Mouse (Mus musculus) urinary bladder, postnatal 25 days (tissue): ENCODE measurements around the gene Nudcd3.
"Not testable (repeated sequence)": the region's sequence is repeated elsewhere in the genome, so short reads cannot be mapped to it uniquely, and the experiment has no call there.

Source experiments
- DNase-seq: peaks from one replicate; pipeline ENCODE4 v3.0.0; 2022; ENCODE audit warnings: low spot score

The Nudcd3 gene

DNA sequence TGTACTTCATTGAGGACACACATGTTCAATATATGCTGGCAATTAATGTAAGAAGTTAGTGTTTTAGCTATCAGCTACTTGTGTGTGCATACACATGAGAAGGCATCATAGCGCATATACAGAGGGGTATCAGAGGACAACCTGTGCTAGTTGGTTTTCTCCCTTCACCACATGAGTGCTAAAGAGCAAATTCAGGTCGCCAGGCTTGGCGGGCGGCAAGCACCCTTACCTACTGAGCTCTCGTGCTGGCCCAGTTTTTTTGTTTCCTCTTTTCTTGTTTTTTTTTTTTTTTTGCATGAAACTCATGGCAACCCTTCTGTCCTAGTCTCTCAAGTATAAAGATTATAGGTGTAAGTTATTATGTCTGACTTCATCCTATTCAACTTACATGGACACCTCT is 77.6 kb downstream of the Nudcd3 start:
- DNase-seq = no peak

DNA sequence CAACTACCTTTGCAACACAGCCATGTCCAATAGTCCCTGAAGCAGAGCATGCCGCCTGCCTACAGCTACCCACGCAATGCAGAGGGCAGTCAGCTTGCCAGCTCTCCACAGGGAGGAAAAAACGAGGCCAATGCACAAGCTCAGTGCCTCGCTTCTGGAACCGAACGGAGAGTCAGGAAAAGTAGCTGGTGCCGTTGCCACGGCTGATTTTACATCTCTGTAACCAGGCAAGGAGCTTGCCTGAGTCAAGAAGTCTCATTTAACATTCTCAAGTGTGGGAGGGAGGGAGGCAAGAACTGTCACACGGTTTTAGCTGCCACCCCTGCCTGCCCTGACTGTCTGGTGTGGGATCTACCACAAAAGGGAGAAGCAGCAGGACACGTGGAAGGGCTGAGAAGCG is 79.6 kb downstream of the Nudcd3 start:
- no peak for DNase-seq

DNA sequence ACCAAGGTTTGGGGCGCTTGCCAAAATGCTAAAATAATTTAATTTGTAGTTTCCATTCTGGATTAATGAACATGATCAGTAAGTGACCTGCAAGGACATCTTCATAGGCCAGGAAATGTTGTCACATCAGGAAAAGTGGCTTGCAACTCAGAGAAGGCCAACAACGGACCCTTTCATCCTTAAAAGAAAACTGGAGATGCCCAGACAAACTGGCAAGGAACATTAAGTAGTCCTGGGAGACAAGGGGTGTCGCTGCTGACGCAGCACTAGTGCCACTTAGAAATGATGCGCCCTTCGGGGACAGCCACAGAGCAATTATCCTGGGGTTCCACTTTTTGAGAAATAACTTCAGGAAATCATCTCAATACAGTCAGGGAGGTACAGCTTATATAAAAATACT is 80.2 kb downstream of the Nudcd3 start:
- no peak for DNase-seq

DNA sequence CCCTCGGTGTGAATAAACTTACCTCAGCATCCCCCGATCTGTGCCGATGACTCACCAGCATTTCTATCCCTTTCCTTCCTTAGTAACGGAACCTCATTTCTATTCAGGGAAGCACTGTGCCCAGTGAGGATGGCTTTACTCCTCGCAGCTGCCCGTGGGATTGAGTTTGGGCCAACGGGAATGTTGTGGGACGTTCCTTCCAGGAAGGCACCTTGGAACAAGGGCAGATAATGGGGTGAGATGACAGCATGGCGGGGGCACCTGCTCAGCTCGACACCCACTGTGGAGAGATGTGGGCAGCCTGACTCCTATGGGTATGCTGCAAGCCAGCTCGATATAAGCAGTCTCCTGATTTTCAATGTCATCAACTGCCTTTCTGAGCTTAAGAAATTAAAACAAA is 80.9 kb downstream of the Nudcd3 start:
- DNase-seq = no peak

DNA sequence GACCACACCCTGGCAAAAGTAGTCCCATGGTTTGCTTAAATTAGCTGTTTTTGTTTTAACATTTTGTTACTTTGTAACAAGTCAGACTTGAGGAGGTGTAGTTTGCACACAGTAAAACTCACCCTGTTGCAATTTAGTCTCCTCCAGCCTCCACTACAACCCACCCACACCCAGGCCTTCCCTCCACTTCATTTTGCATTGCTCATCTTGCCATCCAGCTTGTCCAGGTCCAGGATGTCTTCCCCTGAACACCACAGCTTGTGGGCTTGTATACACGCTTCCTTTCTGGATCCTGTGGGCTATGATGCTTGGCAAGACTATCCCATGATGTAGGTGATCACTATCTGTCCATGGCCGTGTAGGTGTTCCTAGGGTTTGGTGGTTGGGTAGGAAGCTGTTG is 82.3 kb downstream of the Nudcd3 start:
- DNase-seq = no peak

DNA sequence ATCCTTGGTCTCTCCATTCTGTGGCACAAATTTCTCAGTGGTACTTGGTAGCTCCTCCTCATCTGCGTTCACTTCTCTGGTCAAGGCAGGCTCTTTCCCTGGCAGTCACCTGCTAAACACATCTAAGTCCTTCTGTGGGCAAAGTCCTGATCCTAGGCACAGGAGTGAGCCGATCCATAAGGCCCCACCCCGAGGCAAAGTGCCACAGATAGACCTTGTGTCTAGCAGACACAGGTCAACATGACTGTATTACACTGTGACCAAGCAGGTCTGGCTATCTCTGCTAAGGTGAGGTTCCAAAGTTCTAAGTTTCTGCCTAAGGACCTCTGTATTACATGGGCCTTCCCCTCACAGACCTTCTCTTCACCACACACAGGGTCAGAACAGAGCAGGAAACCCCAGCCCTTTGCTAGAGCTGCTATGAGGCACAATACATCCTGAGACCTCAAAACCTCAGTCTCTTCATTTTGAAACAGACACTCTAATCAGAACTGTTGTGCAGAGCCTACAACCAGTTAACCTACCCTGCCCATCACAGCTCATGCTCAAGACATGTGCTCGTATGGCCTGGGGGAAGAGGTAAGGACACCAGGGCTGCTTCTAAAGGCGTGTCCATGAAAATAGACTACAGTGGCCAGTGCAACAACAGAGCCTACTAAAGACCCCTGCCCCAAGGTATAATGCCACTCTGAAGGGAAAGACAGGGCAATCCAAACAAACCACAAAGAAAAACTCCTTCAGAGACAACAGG is 88.3 kb downstream of the Nudcd3 start:
- no peak for DNase-seq

DNA sequence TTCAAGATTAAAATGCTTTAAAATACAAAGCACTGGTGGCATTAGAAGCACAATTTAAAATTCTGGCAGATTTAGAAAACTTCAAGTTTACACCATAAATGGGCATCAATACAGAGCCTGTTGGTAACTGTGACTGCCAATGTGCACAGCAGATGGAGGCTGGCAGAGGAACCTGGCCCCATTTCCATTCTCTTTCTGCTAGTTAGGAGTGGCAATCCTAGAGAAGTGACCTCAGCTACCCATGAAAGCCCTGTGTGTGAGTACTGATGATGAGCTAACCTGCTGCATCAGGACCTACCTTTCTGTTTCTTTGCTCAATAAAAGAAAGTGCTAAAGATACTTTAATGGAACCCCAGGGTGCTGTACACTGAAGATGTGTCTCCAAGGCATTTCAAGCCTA is 90.2 kb downstream of the Nudcd3 start:
- DNase-seq = no peak

DNA sequence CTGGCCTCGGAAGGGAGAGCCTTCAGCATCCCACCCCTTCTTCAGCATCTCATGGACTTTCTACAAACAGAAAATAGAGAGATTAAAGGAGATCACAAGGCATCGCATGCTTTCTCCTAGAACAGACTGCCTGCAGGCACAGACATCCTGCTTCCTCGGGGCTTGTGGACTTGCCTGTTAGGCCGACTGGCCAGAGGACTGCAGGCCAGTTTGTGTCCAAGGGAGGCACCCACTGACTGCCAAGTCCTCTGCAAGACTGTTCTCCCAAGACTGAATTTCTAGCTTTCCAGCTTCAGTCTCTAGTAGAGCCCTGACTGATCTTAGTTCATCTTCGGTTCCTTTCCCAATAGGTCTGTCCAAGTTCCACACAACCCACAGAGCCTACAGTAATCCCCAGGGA is 91.9 kb downstream of the Nudcd3 start:
- no peak for DNase-seq

DNA sequence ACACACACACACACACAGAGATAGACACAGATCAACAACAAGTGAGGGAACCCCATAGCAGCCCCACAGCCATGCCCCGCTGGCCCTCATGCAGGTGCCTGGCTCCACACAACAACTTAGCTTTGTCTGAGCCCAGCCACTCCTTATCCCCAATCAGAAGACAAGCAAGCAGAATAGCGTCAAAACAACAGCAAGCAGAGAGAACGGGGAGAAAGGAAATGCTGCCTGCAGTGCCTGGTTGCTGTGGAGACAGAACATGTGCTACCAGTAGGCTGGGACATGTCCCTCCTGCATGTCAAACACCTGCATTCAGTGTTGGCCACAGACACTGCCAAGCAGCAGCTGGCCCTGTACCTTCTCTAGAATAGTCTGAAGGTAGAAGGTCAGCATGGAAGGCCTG is 92.5 kb downstream of the Nudcd3 start:
- no peak for DNase-seq

DNA sequence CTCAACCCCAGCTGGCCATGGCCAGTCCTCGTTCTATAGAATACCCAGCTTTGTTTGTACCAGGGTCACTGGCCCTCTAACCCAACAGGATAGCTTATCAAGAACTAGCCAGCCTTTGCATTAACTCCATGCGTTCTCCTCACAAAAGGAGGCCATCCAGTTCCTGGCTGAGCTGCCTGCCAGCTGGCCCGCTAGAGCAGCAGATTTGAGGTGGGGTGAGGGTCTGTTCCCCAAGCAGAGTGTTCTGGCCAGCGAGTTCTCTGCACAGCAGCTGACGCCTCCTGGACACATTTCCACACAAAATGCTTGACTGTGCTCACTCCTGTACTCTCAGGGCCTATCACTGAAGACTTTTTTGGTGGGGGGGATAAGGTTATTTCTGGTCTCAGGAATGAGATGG is 95.5 kb downstream of the Nudcd3 start:
- DNase-seq = no peak

DNA sequence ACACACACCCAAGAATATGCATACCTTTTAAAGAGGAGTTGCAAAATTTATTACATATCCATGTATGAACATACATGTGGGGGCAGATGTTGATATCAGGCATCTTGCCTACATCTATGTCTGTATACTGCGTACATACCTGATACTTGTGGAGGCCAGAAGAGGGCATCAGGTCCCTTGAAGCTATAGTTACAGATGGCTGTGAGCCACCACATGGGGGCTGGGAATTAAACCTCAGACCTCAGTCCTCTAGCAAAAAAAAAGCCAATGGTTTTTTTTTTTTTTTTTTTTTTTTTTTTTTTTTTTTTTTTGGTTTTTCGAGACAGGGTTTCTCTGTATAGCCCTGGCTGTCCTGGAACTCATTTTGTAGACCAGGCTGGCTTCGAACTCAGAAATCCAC is 103.6 kb downstream of the Nudcd3 start:
- not testable (repeated sequence) for DNase-seq

DNA sequence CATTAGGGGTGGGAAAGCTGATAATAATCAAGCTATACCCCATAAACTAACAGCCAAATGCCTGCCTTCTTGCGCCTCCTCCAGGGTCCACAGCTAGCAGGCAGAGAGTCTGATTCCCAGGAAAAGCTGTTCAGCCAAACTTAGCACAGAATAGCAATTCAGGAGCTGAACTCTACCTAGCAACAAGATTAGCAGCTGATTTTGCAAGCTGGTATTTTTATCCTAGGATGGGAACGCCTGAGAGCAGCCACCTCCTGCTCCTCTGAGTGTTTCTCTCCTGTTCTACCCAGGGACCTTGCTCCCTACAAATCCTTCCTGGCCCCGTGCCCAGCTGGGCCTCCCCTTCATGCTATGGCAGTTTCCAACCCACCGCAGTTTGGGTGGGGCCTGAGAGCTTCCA is 113.2 kb downstream of the Nudcd3 start:
- no peak for DNase-seq

DNA sequence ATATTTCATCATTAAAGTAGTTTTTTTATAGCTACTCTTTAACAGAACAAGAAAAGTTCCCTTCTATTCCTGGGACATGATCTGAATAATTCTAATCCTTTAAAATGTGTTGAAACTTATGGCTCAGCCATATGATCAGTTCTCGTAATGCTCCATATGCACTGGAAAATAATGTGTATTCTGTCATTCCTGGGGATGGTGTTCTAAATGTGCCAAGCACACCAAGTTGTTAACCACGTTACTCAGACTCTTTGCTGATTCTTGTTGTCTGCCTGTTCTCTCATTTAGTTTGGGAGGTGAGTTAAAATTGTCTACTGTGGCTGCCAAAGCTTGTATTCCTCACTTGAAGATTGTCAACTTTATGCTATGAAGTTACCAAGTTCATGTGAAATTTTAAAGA is 121.5 kb downstream of the Nudcd3 start:
- DNase-seq = no peak

DNA sequence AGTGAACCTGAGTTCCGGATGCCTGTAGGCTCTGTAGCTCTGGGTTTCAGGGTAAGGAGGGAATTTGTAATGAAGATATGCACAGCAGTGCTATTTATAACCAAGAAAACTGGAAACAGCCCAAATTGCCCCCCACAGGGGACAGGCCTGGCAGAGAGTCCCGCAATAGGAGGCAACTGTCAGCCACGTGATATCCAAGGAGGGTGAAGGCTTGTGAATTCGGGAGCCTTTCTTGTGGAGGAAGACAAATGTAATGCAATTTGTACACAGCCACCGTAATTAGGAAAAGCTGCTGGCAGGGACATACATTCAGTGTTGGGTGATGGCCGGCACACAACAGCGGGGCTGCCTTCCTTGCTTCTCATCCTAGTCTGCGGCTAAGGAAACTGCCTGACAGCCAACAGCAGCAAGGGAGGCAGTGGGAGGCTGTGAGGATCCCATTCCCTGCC is 124.6 kb downstream of the Nudcd3 start:
- DNase-seq = no peak

DNA sequence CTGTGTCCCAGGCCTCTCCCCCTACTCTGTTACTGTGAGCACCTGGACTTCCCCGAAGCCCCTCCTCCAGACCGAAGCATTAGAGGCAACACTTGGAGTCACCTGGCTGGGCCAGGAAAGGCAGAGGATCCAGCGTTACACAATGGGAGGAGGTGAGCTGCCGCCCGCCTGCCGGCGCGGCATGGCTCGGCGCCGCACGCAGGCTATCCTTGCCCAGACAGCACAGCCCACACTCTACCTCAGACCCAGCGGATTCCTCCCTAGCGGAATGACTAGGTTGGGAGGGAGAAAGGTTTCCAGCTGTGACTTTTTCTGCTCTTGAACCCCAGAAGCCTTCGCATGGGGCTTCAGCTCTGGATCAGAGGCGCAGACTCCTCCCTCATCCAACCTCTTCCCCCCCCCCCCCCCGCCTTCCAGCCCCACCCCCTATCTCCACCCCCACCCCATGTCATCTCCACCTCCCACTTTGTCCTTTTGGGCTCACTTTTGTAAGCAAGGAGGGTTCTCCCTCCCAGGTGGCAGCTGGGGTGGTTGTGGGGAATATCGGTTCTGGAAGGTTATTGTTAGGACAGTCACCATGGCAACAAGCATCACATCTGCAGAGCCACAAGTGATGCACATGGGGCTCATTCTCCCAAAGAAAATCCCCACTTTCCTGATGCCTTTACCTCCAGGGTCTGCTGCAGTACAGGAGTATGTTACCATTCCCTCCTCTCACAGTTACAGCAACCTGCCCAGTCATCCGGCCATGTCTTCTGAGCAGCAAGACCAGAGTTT is 131.8 kb downstream of the Nudcd3 start:
- no peak for DNase-seq

DNA sequence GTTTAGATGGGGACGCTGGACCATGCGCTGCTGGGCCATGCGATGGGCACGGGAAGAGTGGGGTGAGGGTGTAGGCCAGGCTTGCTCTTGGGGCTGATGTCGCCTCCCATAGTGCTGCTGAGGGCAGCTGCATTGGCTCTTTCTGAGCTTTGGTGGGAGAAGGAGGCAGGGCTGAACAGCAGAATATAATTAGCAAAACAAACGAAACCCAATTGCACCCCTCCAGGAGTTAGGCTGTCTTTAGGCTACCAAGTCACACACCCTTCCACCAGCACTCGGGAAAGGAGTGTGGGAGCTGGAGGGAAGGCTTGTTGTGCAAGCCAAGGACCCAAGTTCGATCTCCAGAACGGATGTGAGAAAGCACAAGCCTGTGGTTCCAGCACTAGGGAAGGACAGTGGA is 133.1 kb downstream of the Nudcd3 start:
- no peak for DNase-seq

DNA sequence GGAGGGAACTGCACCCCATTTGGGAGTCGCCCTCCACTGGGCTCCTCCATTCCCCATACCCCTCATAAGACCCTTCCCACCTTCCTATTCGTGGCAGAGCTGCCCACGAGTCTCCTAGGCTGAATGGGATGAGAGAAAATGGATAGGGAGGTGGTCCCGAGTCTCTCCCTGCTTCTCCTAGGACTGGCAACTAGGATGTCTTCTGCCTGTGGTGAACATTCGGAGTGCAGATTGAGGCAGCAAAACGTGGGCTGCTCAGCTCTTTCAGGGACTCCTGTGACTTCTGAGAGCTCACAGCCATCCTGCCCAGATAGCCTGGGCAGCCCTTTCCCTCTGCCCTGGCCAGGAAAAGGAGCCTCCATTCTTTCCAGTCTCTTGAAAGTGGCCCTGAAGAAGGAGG is 134.0 kb downstream of the Nudcd3 start, which contains the start of gene Camk2b:
Gene Camk2b (minus strand): TSS at position 187 of the 400 bp plus-strand sequence.
- DNase-seq = no peak

DNA sequence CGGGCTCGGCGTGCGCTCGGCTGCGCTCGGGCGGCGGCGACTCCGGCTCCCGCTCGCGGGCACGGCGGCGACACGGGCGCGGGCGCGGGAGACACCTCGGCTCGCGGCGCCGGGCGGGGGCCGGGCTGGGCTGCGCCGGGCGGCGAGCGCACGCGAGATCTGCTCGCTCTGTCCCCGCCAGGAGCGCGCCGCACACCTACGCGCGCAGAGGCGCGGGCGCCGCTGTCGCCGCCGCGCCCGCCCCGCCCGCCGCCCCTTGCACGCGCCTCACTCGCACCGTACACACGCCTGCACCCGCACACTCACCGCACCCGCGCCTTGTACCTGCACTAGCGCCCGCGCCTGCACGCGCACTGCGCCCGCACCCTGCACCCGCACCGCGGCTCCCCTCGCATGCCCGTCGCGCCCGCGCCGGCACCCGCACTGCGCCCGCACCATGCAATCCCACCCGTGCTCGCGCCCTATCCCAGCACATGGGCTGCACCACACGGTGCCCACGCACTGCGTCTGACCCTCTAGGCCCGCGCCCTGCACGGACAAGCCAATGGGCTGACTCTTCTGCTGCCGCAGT is 134.6 kb downstream of the Nudcd3 start:
- DNase-seq = no peak

DNA sequence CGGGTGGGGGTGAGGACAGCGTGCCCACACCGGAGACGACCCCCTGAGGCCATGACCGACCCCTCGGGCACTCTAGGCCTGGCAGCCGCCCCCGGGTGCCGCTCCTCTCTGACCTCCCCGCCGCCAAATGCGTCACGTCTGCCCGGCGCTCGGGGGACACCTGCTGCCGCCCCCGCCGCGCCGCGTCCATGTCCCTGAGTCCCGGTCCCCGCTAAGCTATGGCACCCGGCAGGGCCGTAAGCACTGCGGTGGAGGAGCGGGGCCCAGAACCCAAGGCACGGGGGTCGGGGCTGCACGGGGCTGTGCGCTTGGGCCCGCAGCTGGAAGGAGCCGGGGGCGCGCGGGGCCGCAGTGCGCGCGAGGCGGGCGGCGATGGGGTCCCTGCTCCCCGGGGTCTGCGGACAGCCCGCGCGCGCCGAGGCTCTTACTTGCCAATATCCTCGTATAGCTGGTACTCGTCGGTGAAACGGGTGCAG is 135.1 kb downstream of the Nudcd3 start:
- no peak for DNase-seq

DNA sequence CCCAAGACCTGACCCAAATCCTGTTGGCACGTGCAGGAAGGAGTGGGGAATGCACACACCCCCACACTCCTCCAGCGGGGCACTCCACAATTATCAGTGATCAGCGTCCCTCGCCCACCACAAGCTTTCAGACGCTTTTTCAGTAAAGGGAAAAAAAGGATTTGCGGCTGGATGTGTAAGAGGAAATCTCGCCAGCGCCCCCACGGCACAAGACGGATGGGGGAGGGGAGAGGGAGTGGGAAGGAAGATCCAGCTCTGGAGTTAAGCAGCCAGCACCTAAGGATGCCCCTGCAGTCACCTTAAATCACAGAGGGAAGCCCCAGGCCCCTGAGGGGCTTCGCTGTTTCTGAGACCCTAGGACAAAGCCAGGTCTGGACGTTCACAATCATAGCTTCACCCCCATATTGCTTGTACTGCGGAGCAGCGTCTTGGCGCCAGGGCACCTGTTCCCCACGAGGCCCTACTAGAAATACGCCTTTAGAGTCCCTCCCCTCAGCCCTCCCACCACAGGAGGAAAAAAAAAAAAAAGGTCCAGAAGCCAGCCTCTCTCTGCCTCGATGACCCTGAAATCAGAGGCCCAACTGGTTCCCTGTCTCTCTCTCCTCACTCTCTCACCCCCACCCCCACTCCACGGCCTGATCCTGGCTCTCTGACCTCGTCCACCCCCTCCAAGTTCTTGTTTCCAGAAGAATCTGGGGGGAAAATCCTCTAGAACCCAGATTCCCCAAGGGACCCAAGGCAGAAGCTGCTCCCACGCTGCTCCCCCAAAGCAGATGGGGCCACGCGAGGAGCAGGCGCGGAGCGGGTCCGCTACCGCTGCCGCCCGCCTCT is 135.8 kb downstream of the Nudcd3 start:
- no peak for DNase-seq

DNA sequence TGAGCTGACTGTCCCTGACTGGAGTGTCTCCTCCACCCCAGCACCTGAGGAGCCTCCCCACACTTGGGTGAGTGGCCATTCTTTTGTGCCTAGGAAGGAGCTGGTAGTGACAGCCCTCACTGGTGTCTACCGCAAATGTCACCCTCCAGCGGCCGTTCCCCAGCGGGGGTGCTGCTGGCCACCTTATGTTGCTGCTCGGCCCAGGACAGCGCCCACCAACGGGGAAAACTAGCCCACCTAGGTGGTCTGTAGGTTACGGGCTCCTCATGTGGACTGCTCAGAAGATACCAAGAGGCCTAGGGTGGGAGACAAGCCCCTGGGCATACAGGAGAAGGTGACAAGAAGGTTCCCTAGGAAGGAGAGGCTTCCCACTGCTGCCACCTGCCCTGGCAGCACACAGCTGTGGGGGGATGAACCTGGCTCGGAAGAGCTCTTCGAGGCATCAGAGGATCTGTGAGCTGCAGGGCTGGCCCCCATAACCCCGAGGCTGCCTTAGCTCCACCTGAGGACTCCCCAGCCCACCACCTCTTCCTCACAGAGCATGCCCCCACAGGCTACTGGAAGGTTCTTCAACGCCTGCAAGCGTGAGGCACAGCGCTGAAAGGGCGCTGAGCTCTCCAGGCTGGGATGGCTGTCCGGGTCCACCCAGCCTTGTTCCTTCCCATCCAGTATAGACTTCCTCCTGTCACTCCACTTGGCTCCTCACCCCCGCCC is 136.6 kb downstream of the Nudcd3 start:
- no peak for DNase-seq

DNA sequence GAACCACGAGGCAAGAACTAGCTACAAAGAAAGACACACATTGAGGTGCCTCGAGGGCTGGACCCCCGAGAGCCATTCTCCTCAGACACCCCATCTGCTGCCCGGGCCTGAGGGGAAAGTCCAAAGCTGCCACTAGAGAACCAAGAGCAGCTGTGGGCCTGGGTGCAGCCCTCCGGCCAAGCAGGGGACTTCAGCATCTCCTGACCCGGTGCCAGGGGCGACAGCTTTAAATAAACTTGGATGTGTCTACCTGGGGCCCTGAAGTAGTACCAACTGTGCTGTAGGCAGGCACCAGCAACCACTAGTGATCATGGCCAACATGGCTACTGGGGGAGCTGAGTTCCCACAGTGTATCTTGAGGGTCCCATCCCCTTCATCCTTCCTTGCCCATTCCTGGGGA is 137.2 kb downstream of the Nudcd3 start:
- no peak for DNase-seq
